Mouse (Mus musculus) forebrain, embryonic 12.5 days (tissue): ENCODE measurements around the gene Ndufa6. TPM values are rescaled to one million over a fixed set of nuclear protein-coding genes. Genes with fewer than 3 reads are reported as not detected.

ENCODE experiments used
- ATAC-seq: fragments of 200-750 bp; cut with Nextera tagmentation; 2 replicates; pipeline ENCODE4 v1.8.0; 2017; ENCODE audit warnings: moderate TSS enrichment; ENCODE audit not compliant: low FRiP score
- H3K27ac ChIP-seq: fragments of 300-500 bp; sonication (generic); 2 replicates; pipeline ENCODE4 v1.5.1; 2016; ENCODE audit warnings: mild to moderate bottlenecking
- H3K27me3 ChIP-seq: fragments of 300-500 bp; sonication (generic); 2 replicates; pipeline ENCODE4 v1.6.1; 2016; ENCODE audit warnings: mild to moderate bottlenecking
- H3K36me3 ChIP-seq: fragments of 300-500 bp; sonication (generic); replicated peaks from 2 replicates; pipeline ENCODE4 v1.6.1; 2016; ENCODE audit warnings: mild to moderate bottlenecking
- H3K4me1 ChIP-seq: fragments of 300-500 bp; sonication (generic); 2 replicates; pipeline ENCODE4 v1.6.1; 2016
- H3K4me2 ChIP-seq: fragments of 300-500 bp; sonication (generic); 2 replicates; pipeline ENCODE4 v1.6.1; 2016; ENCODE audit warnings: mild to moderate bottlenecking, moderate library complexity
- H3K4me3 ChIP-seq: fragments of 300-500 bp; sonication (generic); replicated peaks from 2 replicates; pipeline ENCODE4 v1.5.1; 2016; ENCODE audit warnings: mild to moderate bottlenecking
- H3K9ac ChIP-seq: fragments of 300-500 bp; sonication (generic); 2 replicates; pipeline ENCODE4 v1.6.1; 2016; ENCODE audit warnings: mild to moderate bottlenecking
- H3K9me3 ChIP-seq: fragments of 300-500 bp; sonication (generic); 2 replicates; pipeline ENCODE4 v1.6.1; 2016
- WGBS: fragments of 180-500 bp; shearing (Covaris S2); methylation state at CpG from one replicate; pipeline ENCODE4 v1.1.7; 2016; 5-methylcytosine and 5-hydroxymethylcytosine counted together
- polyA plus RNA-seq: library from polyadenylated mRNA; unstranded; fragments of >200 nt; fragmentation: Nextera tagmentation; extraction: Ambion mirVana; gene quantifications from 2 replicates; pipeline ENCODE4 v1.2.1, GENCODE M21; 2016

Ndufa6 gene
- polyA plus RNA-seq, 1 experiment from 2014 or later = 278 TPM

DNA sequence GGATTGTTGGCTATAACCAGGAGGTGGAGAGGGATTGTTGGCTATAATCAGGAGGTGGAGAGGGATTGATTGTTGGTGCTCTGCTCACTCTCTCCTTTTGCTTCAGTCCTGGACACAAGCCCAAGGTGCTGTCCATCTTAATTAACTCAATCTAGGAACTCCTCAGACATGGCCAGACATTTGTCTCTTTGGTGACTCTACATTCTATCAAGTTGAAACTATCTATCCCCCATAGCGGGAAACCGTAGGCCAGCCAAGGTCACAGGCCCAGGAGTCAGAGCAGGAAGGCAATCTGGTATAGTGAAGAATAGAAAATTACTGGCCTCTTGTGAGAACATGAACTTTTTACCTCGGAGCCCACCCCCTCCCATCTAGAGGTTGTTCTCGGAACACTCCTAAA is 8.1 kb upstream of the Ndufa6 start:
- Histone ChIP-seq H3K4me1 (no peaks in the 10 kb centered on the region), H3K27me3 (no peaks in the 10 kb centered on the region), H3K27ac (no peak overlapping the region), H3K36me3 (no peaks in the 10 kb centered on the region), H3K4me2 (no peak overlapping the region), H3K9ac (no peak overlapping the region), H3K4me3 (no peak overlapping the region), H3K9me3 (no peaks in the 10 kb centered on the region)
- no peak for ATAC-seq
- WGBS = 94% methylated on average over 4 of the region's 4 CpGs

DNA sequence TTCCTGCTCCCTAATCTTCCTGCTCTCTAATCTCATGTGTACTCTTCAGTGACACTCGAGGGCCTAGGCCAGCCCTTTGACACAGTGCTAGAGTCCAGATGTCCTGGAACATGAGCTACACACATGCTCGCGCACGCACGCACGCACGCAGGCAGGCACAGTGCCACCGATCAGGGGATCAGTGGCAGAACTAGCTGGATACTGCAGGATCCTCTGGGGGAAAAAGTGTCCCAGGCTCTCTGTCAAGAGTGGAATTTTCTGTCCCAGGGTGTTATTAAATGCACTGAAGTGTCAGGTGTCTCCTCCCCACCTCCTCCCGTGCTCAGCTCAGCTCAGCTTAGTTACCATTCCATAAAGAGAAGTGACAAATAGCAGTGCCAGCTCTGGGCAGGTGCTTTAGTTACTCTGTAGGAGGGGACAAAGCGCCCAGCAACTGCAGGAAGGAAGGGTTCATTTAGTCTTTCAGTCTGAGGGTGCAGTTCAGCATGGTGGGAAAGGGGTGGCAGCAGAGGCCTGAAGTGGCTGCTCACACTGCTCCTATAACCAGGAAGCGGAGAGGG is 7.4 kb upstream of the Ndufa6 start:
- no peak overlapping the region for H3K4me3 ChIP-seq
- WGBS = 76% methylated on average over 11 of the region's 11 CpGs

DNA sequence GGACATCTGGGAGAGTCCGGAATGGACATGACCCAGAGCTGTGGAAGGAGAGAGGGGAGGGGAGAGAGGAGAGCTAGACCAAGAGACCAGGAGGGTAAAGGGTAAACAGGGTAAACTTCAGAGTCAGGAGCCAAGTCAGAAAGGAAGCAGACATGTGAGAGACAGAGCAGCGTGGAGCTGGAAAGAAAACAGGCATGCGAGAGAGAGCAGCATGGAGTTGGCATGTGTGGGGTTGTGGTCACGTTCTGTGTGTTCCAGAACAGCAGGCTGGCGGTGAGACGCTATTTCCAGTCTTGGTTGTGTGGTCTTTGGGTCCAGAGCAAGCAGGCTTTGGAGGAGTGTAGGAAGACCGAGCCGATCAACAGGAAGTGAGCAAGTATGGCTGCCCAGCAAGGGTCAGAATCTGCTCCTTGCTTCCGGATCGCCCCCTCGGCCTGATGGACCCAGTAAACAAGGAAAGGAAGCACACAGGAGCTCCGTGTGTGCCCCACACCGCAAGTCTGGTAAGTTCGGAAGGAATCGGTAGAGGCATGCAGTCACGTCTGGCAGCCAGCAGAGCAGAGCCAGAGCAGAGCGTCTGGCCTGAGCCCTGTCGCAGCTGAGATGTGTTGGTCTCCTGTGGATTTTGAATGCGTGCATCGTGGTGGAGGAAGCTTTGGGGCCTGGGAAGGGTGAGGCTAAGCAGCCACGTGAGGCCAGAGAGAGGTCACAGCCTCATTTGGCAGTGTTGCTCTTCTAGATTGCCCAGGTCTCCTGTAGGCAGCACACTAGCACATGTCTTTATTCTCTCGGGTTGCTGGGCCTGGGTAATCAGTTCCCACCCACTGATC is 4.5 kb upstream of the Ndufa6 start:
- H3K9me3 ChIP-seq = no peaks in the 10 kb centered on the region
- H3K27ac ChIP-seq = no peak overlapping the region
- peaks cover 4% of the 10 kb centered on the region; the same call in 1 of the 2 replicates for H3K4me1 ChIP-seq
- no peaks in the 10 kb centered on the region for H3K36me3 ChIP-seq
- no peak for ATAC-seq
- no peak overlapping the region for H3K9ac ChIP-seq
- no peaks in the 10 kb centered on the region for H3K27me3 ChIP-seq
- no peak overlapping the region for H3K4me3 ChIP-seq
- 69% methylated on average over 22 of the region's 22 CpGs for WGBS
- no peak overlapping the region for H3K4me2 ChIP-seq

More for the DNA sequence above, 7.4 kb upstream of the Ndufa6 start:
- Histone ChIP-seq H3K27me3 (no peaks in the 10 kb centered on the region), H3K4me2 (no peak overlapping the region), H3K9me3 (no peaks in the 10 kb centered on the region), H3K27ac (no peak overlapping the region), H3K36me3 (no peaks in the 10 kb centered on the region), H3K4me1 (no peaks in the 10 kb centered on the region), H3K9ac (no peak overlapping the region)
- ATAC-seq = no peak

DNA sequence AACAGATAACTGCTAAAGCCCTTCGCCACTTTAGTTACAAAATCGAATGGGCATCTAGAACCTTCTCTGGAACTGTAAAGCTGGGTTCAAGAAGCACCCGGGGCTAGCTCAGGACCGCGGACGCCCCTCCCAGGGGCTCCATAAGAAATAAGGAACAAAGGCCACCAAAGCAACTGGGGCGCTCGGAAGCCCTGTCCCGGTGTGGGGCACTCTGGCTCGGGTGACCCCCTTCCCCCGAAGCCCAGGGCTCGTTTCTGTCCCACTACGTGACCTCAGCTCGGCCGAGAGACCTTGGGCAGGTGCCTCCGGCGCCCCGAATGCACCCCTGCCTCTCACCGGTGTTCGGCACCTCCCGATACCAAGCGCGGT is 393 bp downstream of the Ndufa6 start:
- Histone ChIP-seq H3K9me3 (no peaks in the 10 kb centered on the region), H3K4me1 (peaks cover 24% of the 10 kb centered on the region), H3K27ac (peak overlapping the region; percentile 85), H3K9ac (peak overlapping the region; percentile 96), H3K4me3 (peak overlapping the region; percentile 91), H3K36me3 (peaks cover 26% of the 10 kb centered on the region), H3K27me3 (no peaks in the 10 kb centered on the region), H3K4me2 (peak overlapping the region; percentile 72)
- peak; percentile 57; the same call in 1 of the 2 replicates for ATAC-seq
- under 1% methylated on average over 23 of the region's 23 CpGs for WGBS

DNA sequence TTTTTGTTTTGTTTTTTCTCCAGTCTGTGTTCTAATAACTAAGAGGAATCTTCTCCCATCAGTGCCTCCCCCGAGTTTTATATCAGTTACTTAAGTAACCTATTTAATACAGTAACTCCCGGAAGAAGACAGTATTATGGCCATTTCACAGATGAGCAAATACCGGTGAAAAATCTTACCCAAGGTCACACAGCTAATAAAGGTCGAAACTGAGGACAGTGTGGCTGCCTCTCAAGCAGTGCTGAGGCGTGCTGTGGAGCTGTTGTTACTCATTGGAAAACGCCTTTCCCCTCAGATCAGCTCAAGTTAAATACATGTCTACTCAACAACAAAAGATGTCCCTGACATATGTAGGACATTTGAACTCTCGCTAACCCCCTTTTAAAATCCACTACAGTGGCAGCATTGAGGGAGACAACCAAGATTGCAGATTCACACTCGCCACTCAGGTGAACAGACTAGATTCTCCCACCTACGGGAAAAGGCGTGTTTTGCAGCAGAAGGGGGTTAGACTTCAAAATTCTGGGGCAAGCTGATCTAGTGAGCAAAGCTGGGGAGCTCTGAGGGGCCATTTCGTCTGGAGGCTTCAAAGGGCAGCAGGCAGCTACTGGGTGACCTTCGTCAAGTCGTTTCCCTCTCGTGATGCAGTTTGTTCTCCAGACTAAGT is 911 bp downstream of the Ndufa6 start:
- H3K27me3 ChIP-seq = no peaks in the 10 kb centered on the region
- peaks cover 31% of the 10 kb centered on the region for H3K36me3 ChIP-seq
- ATAC-seq = no peak
- H3K27ac ChIP-seq = peak overlapping the region; percentile 85
- H3K9me3 ChIP-seq = no peaks in the 10 kb centered on the region
- peak overlapping the region; percentile 72 for H3K4me2 ChIP-seq
- H3K9ac ChIP-seq = peak overlapping the region; percentile 96
- WGBS = 34% methylated on average over 14 of the region's 14 CpGs
- H3K4me3 ChIP-seq = peak overlapping the region; percentile 91
- H3K4me1 ChIP-seq = peaks cover 24% of the 10 kb centered on the region

DNA sequence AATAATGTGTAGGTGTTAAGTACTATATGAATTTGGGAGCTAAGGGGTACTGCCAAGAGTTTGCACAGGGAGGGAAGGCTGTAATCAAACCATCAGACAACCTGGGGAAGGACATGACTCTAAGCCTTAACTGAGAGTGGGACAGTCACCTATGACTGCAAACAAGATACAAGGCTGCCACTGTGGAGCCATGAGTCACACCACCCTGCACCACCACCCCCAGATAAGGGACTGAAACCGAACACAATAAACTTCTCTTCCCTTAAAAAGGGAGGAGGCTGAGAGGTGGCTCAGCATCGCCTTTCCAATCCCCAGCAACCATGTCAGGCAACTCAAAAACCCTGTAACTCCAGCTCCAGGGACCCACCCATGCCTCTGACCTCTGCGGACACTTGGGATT is 2.6 kb downstream of the Ndufa6 start:
- ATAC-seq = no peak
- Histone ChIP-seq H3K4me2 (no peak overlapping the region), H3K36me3 (peaks cover 37% of the 10 kb centered on the region), H3K4me3 (no peak overlapping the region), H3K4me1 (peaks cover 39% of the 10 kb centered on the region), H3K27ac (no peak overlapping the region), H3K9me3 (no peaks in the 10 kb centered on the region), H3K27me3 (no peaks in the 10 kb centered on the region), H3K9ac (0 out of 2 replicates have a peak overlapping the region, but pooled peaks have one; percentile 14)
- WGBS = 82% methylated on average over 3 of the region's 3 CpGs

DNA sequence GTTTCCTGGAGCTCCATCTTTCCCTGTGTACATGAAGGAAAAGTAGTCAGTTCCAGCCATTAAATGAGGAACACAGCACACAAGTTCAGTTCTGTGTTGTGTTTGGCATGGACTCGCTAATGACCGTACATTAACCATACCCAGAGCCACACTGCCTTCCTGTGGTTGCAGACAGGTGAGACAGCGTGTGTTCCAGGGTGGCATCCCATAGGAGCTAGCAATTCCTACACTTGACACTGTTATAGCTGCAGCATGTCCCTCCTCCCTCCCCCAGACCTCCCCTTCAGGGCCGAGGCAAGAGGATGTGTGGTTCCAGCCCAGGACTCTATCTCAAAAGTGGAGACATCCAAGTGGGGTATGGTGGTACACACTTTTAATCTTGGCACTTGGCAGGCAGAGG is 3.8 kb downstream of the Ndufa6 start:
- Histone ChIP-seq H3K27ac (no peak overlapping the region), H3K4me3 (no peak overlapping the region), H3K9ac (no peak overlapping the region), H3K36me3 (peaks cover 37% of the 10 kb centered on the region), H3K9me3 (no peaks in the 10 kb centered on the region), H3K4me2 (no peak overlapping the region), H3K4me1 (peaks cover 39% of the 10 kb centered on the region), H3K27me3 (no peaks in the 10 kb centered on the region)
- no peak for ATAC-seq
- 94% methylated on average over 4 of the region's 4 CpGs for WGBS

DNA sequence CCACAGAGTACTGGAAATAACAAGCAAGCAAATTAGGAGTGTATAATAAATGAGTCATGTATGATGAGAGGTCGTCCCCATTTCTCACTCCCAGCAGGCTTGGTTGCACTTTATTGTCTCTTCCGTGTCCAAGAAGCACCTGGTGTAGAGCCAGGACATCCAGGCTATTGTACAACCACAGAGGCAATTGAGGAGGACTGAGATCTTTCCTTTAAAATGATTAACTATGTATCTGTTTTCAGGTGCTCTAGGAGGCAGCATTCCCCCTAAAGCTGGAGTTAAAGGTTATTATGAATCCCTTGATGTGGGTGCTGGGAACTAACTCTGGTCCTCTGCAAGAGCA is 5.2 kb downstream of the Ndufa6 start:
- Histone ChIP-seq H3K4me3 (no peak overlapping the region), H3K36me3 (peaks cover 37% of the 10 kb centered on the region), H3K4me2 (no peak overlapping the region), H3K27ac (no peak overlapping the region), H3K9ac (no peak overlapping the region), H3K9me3 (no peaks in the 10 kb centered on the region), H3K4me1 (peaks cover 35% of the 10 kb centered on the region), H3K27me3 (no peaks in the 10 kb centered on the region)
- 83% methylated on average over 2 of the region's 2 CpGs for WGBS
- no peak for ATAC-seq

DNA sequence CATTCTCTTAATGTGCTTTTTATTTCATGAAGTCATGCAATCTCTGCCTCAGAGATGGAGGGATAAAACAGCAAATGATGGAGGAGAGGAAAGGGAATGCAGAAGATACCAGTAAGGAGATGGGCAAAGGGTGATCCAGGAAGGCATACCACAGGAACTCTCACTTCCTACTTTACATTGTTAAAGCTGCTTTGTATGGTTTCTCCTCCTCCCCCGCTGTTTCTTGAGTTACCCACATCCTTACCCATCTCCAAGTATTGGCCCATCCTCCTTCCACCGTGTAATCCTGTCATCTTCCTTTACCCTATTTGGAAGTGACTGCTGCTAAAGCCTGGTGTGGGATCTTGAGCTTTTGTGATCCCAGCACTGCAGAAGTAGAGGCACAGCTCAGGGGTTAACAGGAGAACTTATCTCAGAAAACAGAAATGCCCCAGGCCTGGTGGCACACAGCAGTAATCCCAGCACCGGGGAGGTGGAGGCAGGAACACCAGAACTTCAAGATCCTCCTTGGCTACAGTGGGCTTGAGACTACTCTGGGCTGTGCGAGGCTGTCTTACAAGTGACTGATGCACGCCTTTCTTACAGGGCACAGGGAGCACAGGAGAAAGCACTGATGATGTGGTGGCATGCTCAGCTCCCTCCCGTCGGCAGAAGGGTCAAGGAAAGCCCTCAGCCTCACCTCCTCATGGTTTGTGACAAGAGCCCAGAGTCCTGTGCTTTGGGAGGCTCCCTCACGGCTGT is 5.7 kb downstream of the Ndufa6 start:
- WGBS = 90% methylated on average over 8 of the region's 8 CpGs
- ATAC-seq = no peak
- H3K9ac ChIP-seq = no peak overlapping the region
- peaks cover 34% of the 10 kb centered on the region for H3K4me1 ChIP-seq
- H3K27ac ChIP-seq = no peak overlapping the region
- no peak overlapping the region for H3K4me3 ChIP-seq
- H3K36me3 ChIP-seq = peaks cover 37% of the 10 kb centered on the region
- no peaks in the 10 kb centered on the region for H3K27me3 ChIP-seq
- no peaks in the 10 kb centered on the region for H3K9me3 ChIP-seq
- H3K4me2 ChIP-seq = no peak overlapping the region

DNA sequence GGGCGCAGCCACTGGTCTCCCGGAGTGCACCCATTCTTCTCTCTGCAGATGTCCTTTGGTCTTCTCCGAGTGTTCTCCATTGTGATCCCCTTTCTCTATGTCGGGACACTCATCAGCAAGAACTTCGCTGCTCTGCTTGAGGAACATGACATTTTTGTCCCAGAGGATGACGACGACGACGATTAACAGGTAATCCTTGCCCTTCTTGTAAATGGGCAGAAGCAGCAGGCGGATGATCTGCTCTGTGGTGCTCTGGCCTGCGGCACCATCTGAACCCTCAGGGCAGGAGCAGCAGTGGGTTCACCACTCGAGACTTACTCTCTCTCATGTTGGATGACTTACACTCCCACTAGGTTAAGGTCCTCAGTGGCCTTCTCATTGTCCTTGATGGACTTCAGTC is 6.3 kb downstream of the Ndufa6 start:
- H3K9me3 ChIP-seq = no peaks in the 10 kb centered on the region
- H3K9ac ChIP-seq = no peak overlapping the region
- WGBS = 95% methylated on average over 12 of the region's 12 CpGs
- no peak for ATAC-seq
- no peaks in the 10 kb centered on the region for H3K27me3 ChIP-seq
- H3K4me3 ChIP-seq = no peak overlapping the region
- no peak overlapping the region for H3K4me2 ChIP-seq
- no peak overlapping the region for H3K27ac ChIP-seq
- H3K36me3 ChIP-seq = peaks cover 37% of the 10 kb centered on the region
- peaks cover 28% of the 10 kb centered on the region for H3K4me1 ChIP-seq

DNA sequence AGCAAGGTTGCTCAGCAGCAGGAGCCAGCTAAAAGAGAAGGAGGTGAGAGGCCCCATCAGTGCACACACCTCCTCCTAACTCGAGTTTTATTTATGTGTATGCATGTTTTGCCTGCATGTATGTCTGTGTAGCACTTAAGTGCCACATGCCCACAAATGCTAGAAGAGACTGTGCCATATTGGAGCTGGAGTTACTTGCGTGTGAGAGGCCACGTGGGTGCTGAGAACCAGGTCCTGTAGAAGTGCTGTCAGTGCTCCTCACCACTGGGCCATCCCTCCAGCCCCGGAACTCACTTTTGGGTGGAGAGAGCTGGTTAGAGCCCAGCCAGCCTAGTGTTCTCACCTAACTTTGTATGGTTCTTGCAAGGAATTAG is 6.8 kb downstream of the Ndufa6 start:
- Histone ChIP-seq H3K27ac (0 out of 2 replicates have a peak overlapping the region, but pooled peaks have one; percentile 89), H3K36me3 (peaks cover 37% of the 10 kb centered on the region), H3K4me2 (peak overlapping the region; percentile 80), H3K27me3 (no peaks in the 10 kb centered on the region), H3K4me1 (peaks cover 24% of the 10 kb centered on the region), H3K9ac (peak overlapping the region; percentile 67), H3K9me3 (no peaks in the 10 kb centered on the region), H3K4me3 (peak overlapping the region; percentile 66; the same call in 1 of the 2 replicates)
- WGBS = 86% methylated on average over 4 of the region's 4 CpGs
- ATAC-seq = no peak
